Mouse (Mus musculus) intestine, embryonic 14.5 days (tissue): ENCODE results near the gene Ruvbl1. TPM values are rescaled to one million over a fixed set of nuclear protein-coding genes. Genes with fewer than 3 reads are reported as not detected.

ENCODE experiments used
- ATAC-seq: fragments of 200-750 bp; cut with Nextera tagmentation; replicated peaks from 2 replicates; pipeline ENCODE4 v1.8.0; 2017; ENCODE audit warnings: low read depth, moderate number of reproducible peaks, moderate TSS enrichment, moderate library complexity; ENCODE audit not compliant: low FRiP score, low TSS enrichment
- DNase-seq: peaks from one replicate; pipeline ENCODE4 v3.0.0-alpha.2; 2018; ENCODE audit warnings: low spot score
- H3K27ac ChIP-seq: fragments of 300-500 bp; sonication (generic); 2 replicates; pipeline ENCODE4 v1.5.1; 2014; ENCODE audit warnings: low read depth, mild to moderate bottlenecking, control low read depth
- H3K27me3 ChIP-seq: fragments of 300-500 bp; sonication (generic); replicated peaks from 2 replicates; pipeline ENCODE4 v1.6.1; 2014; ENCODE audit warnings: low read length, control low read depth; ENCODE audit not compliant: control insufficient read depth, insufficient read depth
- H3K36me3 ChIP-seq: fragments of 300-500 bp; sonication (generic); 2 replicates; pipeline ENCODE4 v1.6.1; 2014; ENCODE audit warnings: low read length, control low read depth; ENCODE audit not compliant: control insufficient read depth, insufficient read depth
- H3K4me1 ChIP-seq: fragments of 300-500 bp; sonication (generic); replicated peaks from 2 replicates; pipeline ENCODE4 v1.6.1; 2014; ENCODE audit warnings: low read length, control low read depth, mixed read lengths; ENCODE audit not compliant: control insufficient read depth, insufficient read depth
- H3K4me2 ChIP-seq: fragments of 300-500 bp; sonication (generic); 2 replicates; pipeline ENCODE4 v1.6.1; 2014; ENCODE audit warnings: low read length
- H3K4me3 ChIP-seq: fragments of 300-500 bp; sonication (generic); 2 replicates; pipeline ENCODE4 v1.5.1; 2014; ENCODE audit warnings: low read depth, low read length, control low read depth, mixed read lengths
- H3K9ac ChIP-seq: fragments of 300-500 bp; sonication (generic); 2 replicates; pipeline ENCODE4 v1.6.1; 2014; ENCODE audit warnings: mild to moderate bottlenecking, low read length
- H3K9me3 ChIP-seq: fragments of 300-500 bp; sonication (generic); 2 replicates; pipeline ENCODE4 v1.6.1; 2016; ENCODE audit warnings: low read length, control low read depth; ENCODE audit not compliant: control insufficient read depth
- WGBS: fragments of 180-500 bp; shearing (Covaris S2); extraction: QIAGEN DNeasy Blood & Tissue Kit; methylation state at CpG from one replicate; pipeline ENCODE4 v1.1.7; 2014; 5-methylcytosine and 5-hydroxymethylcytosine counted together
- polyA plus RNA-seq: library from polyadenylated mRNA; unstranded; fragments of >200 nt; fragmentation: Nextera tagmentation; extraction: Ambion mirVana; gene quantifications from 2 replicates; pipeline ENCODE4 v1.2.1, GENCODE M21; 2014

The Ruvbl1 gene
- polyA plus RNA-seq, 1 experiment from 2014 or later = 150 TPM

DNA sequence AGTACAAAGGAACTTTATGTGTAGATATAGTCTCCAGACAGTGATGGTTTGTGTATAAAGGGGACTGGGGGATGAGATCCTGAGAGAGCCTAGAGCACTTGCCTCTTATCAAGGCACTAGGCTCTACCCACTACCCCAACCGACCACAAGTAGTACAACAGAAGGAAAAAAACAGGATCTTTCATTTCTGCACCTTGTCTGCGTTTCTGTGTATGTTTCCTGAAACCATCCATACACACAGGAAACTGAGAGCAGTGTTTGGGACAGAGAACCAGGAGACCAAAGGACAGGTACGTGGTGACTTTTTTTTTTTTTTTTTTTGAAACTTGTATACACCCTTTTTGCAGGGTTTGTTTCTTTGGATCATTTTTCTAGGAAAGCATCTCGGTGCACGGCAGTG, 19.5 kb upstream of the Ruvbl1 start:
- H3K27ac ChIP-seq = no peak overlapping the region
- peak overlapping the region; percentile 83 for H3K9ac ChIP-seq
- H3K4me3 ChIP-seq = peak overlapping the region; percentile 88

DNA sequence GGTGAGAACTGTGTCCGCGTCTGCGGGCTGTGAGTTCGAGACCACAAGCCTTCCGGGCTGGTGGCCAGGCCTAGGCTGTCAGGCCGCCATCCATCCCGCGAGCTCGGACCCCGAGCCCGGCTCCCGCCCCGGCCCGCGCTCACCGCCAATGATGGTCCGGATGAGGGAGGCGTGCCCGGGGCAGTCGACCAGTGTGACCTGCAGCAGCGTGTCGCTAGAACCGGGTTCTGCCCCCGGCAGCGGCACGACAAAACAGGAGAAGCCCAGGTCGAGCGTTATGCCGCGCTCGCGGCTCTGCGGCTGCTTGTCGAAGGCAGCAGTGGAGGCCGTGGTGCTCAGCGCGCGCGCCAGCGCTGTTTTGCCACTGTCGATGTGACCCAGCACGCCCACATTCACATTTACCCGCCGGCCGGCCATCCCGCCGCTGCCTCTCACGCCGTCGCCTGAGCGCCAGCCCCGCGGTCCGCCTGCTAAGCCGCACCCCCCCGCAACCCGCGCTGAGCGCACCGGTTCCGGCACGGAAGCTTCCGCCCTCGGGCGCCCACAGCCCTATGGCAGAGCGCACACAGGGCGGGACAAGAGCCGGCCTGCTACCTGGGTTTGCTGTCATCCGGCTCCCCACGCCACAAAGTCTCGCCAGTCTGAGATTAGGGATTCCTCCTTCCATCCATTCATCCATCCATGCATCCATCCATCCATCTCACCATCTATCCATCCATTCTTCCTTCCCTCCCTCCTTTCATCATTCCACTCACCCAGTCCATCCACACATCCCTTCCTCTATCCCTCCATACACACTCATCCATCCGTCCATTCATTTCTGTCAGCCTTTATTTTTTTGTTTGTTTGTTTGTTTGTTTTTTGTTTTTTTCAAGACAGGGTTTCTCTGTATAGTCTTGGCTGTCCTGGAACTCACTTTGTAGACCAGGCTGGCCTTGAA, 18.9 kb upstream of the Ruvbl1 start, which contains the start of gene Eefsec:
Gene Eefsec, minus strand, starts transcription at position 477 of the 940 bp plus-strand sequence.
- peak; percentile 88 for DNase-seq
- H3K27ac ChIP-seq = peak within 1 kb of the TSS; percentile 48
- H3K9me3 ChIP-seq = no peaks in the 10 kb centered on the region
- no peaks in the 10 kb centered on the region for H3K27me3 ChIP-seq
- peak within 1 kb of the TSS; percentile 83 for H3K9ac ChIP-seq
- H3K36me3 ChIP-seq = no peaks in the 10 kb centered on the region
- H3K4me3 ChIP-seq = peak within 1 kb of the TSS; percentile 88
- ATAC-seq = peak; percentile 94
- H3K4me2 ChIP-seq = peak within 1 kb of the TSS; percentile 62
- WGBS = under 1% methylated on average over 71 of the region's 72 CpGs
- H3K4me1 ChIP-seq = peaks cover 16% of the 10 kb centered on the region; the same call in 1 of the 2 replicates

More for the DNA sequence above, 19.5 kb upstream of the Ruvbl1 start:
- DNase-seq = no peak
- 15% methylated on average over 5 of the region's 5 CpGs for WGBS
- Histone ChIP-seq H3K9me3 (no peaks in the 10 kb centered on the region), H3K27me3 (no peaks in the 10 kb centered on the region), H3K4me2 (peak overlapping the region; percentile 62), H3K4me1 (peaks cover 16% of the 10 kb centered on the region; the same call in 1 of the 2 replicates), H3K36me3 (no peaks in the 10 kb centered on the region)
- no peak for ATAC-seq

DNA sequence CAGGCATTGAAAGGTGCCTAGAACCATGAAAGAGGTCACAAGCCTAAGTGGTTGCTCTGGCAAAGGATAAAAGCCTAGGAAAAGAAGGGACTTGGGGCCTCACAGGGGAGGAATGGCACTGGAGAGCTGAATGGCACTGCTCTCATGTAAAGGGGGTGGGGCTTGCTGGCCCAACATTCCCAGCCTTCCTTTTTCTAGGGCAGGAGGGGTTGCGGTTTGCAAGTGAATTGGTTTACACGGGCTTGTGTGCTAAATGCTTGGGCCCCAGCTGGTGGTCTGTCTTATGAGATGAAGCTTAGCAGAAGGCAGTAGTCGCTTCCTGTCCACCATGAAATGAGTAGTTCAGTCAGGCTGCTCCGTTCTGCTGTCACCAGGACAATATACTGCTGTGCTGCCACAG, 17.8 kb upstream of the Ruvbl1 start:
- Histone ChIP-seq H3K4me2 (no peak overlapping the region), H3K4me3 (no peak overlapping the region), H3K4me1 (peaks cover 16% of the 10 kb centered on the region; the same call in 1 of the 2 replicates), H3K27me3 (no peaks in the 10 kb centered on the region), H3K9me3 (no peaks in the 10 kb centered on the region), H3K36me3 (no peaks in the 10 kb centered on the region), H3K9ac (no peak overlapping the region), H3K27ac (no peak overlapping the region)
- ATAC-seq (no peak), DNase-seq (no peak)
- 27% methylated on average over 4 of the region's 4 CpGs for WGBS

DNA sequence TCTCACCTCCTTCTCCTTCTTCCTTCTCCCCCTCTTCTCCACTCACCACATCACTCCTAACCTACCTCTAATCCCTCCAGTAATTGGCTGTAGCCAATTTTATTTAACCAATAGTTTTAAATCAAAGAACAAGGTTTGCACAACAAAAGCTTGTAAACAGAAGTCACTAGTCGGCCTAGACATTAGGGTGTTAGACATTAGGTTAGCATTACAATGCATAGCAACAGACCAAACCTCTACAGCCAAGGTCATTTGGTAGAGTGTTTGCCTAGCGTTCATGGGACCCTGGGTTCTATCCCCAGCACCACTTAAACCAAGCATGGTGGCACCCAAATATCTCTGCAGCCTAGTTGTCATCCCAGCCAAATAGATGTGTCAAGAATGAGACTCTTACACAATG, 10.7 kb upstream of the Ruvbl1 start:
- H3K27ac ChIP-seq = no peak overlapping the region
- DNase-seq (no peak), ATAC-seq (no peak)
- H3K27me3 ChIP-seq = no peaks in the 10 kb centered on the region
- WGBS = 66% methylated on average over 2 of the region's 2 CpGs
- no peak overlapping the region for H3K4me3 ChIP-seq
- H3K36me3 ChIP-seq = no peaks in the 10 kb centered on the region
- H3K9me3 ChIP-seq = no peaks in the 10 kb centered on the region
- no peaks in the 10 kb centered on the region for H3K4me1 ChIP-seq
- H3K9ac ChIP-seq = no peak overlapping the region
- H3K4me2 ChIP-seq = no peak overlapping the region

DNA sequence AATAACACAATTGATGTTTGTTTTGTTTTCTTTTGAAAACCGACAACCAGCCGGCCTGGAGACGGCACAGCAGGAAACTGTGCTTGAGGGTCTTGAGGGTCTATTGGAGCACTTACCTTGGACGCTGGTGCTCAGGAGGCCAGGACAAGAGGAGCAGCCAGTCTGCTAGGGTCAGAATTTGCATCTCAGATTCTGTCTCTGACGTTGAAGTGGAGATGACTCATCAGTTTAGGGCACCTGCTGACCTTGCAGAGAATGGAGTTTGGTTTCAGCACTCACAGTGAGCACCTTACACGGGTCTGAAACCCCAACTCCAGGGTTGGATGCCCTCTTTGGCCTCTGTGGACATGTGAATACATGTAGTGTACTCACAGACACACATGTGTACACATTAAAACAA, 4.7 kb downstream of the Ruvbl1 start:
- no peaks in the 10 kb centered on the region for H3K9me3 ChIP-seq
- H3K27ac ChIP-seq = no peak overlapping the region
- no peak overlapping the region for H3K4me3 ChIP-seq
- DNase-seq (no peak), ATAC-seq (no peak)
- H3K27me3 ChIP-seq = no peaks in the 10 kb centered on the region
- H3K9ac ChIP-seq = no peak overlapping the region
- H3K36me3 ChIP-seq = peaks cover 67% of the 10 kb centered on the region
- 76% methylated on average over 6 of the region's 6 CpGs for WGBS
- peaks cover 8% of the 10 kb centered on the region for H3K4me1 ChIP-seq
- no peak overlapping the region for H3K4me2 ChIP-seq

DNA sequence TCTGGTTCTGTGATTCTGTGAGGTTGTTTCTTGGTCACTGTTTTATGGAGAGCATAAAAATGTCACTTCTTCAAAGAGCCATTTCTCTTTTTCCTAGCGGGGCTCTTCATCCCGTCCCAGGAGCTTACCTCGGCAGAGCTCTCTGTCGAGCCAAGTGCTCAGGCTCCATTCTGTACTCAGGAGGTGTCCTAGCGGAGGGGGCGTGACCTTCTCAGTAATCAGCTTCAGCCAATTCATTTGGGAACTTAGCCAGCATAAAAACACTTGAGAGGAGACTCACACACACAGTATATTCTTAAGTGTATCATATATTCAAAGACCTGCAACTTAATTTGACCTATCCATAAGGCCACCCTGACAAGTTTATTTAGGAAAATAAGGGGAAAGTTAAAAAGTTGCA, 15.2 kb downstream of the Ruvbl1 start:
- no peak overlapping the region for H3K9ac ChIP-seq
- no peak overlapping the region for H3K4me3 ChIP-seq
- H3K36me3 ChIP-seq = peaks cover 92% of the 10 kb centered on the region
- no peak for DNase-seq
- no peaks in the 10 kb centered on the region for H3K27me3 ChIP-seq
- ATAC-seq = no peak
- H3K4me1 ChIP-seq = no peaks in the 10 kb centered on the region
- no peaks in the 10 kb centered on the region for H3K9me3 ChIP-seq
- no peak overlapping the region for H3K27ac ChIP-seq
- 49% methylated on average over 6 of the region's 6 CpGs for WGBS
- H3K4me2 ChIP-seq = no peak overlapping the region

DNA sequence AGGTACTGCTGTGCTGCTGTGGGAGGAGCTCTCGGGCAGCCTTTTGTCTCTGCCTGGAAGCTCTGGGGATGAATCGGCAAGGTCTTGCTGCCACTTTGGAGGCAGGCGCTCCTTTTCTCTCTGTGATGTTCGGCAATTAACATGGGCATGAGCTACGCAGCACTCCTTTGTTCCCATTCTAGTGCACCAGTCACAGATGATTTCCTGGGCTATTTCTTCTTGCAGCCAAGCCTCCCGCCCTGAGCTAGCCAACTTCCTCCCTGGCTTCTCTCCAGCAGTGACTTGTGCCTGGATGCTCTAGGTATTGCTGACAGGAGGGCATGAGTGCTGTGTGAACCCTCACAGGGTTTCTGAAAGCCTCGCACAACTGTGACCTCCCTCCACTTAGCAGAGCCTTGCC, 17.9 kb downstream of the Ruvbl1 start:
- H3K4me2 ChIP-seq = no peak overlapping the region
- H3K36me3 ChIP-seq = peaks cover 88% of the 10 kb centered on the region
- no peak overlapping the region for H3K4me3 ChIP-seq
- H3K27ac ChIP-seq = no peak overlapping the region
- 80% methylated on average over 7 of the region's 7 CpGs for WGBS
- no peak overlapping the region for H3K9ac ChIP-seq
- H3K4me1 ChIP-seq = no peaks in the 10 kb centered on the region
- no peak for ATAC-seq
- DNase-seq = no peak
- no peaks in the 10 kb centered on the region for H3K9me3 ChIP-seq
- no peaks in the 10 kb centered on the region for H3K27me3 ChIP-seq

DNA sequence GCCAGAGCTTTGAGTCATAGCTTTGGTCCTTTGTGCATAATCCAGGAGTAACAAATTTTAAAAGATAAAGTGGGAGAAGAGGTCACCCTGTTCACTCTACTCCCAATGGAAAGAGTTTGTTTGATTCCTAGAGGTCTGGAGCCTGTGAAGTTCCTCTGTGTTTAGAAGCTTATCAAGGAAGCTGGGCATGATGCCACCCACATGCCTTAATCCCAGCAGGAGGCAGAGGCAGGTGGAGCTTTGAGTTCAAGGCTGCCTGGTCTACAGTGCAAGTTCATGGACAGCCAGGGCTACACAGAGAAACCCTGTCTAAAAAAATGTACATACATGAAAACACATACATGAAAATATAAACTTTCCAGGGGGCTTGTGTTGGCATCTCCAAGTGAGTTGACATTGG, 18.7 kb downstream of the Ruvbl1 start:
- H3K4me3 ChIP-seq = no peak overlapping the region
- ATAC-seq (no peak), DNase-seq (no peak)
- H3K36me3 ChIP-seq = peaks cover 83% of the 10 kb centered on the region
- no peak overlapping the region for H3K4me2 ChIP-seq
- no peak overlapping the region for H3K9ac ChIP-seq
- no peaks in the 10 kb centered on the region for H3K4me1 ChIP-seq
- no peak overlapping the region for H3K27ac ChIP-seq
- no peaks in the 10 kb centered on the region for H3K27me3 ChIP-seq
- no peaks in the 10 kb centered on the region for H3K9me3 ChIP-seq

DNA sequence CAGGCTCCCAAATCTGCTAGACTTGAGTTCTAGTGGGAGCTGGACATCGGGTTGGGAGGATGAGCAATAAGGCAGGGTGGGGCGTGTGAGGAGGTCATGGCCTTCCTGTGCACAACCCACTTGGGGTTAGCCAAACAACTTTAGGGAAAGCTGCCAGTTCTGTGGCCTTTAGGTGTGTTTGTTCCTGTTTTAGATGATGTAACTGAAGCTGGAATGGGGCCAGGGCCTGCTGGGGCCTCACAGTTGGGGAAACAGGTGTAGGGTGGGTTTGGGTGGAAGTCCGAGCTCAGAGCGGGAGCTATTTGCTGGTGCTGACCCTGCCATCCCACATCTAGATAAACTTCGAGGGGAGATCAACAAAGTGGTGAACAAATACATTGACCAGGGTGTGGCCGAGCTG, 20.2 kb downstream of the Ruvbl1 start:
- H3K27me3 ChIP-seq = no peaks in the 10 kb centered on the region
- 83% methylated on average over 6 of the region's 6 CpGs for WGBS
- ATAC-seq (no peak), DNase-seq (no peak)
- H3K27ac ChIP-seq = no peak overlapping the region
- no peaks in the 10 kb centered on the region for H3K9me3 ChIP-seq
- H3K36me3 ChIP-seq = peaks cover 77% of the 10 kb centered on the region
- H3K4me2 ChIP-seq = no peak overlapping the region
- no peak overlapping the region for H3K4me3 ChIP-seq
- H3K9ac ChIP-seq = no peak overlapping the region
- no peaks in the 10 kb centered on the region for H3K4me1 ChIP-seq
